Mouse (Mus musculus) bone marrow macrophage, adult 2 months (primary cell): ENCODE results near the gene Il17ra.

Experiments
- CTCF ChIP-seq: IDR thresholded peaks from 2 replicates; pipeline ENCODE4 v1.5.1; 2012; ENCODE audit warnings: low read depth, mild to moderate bottlenecking, low read length, moderate library complexity
- POLR2A ChIP-seq: IDR thresholded peaks from 2 replicates; pipeline ENCODE4 v1.6.1; 2012; ENCODE audit warnings: mild to moderate bottlenecking, low read depth, low read length, borderline replicate concordance

DNA sequence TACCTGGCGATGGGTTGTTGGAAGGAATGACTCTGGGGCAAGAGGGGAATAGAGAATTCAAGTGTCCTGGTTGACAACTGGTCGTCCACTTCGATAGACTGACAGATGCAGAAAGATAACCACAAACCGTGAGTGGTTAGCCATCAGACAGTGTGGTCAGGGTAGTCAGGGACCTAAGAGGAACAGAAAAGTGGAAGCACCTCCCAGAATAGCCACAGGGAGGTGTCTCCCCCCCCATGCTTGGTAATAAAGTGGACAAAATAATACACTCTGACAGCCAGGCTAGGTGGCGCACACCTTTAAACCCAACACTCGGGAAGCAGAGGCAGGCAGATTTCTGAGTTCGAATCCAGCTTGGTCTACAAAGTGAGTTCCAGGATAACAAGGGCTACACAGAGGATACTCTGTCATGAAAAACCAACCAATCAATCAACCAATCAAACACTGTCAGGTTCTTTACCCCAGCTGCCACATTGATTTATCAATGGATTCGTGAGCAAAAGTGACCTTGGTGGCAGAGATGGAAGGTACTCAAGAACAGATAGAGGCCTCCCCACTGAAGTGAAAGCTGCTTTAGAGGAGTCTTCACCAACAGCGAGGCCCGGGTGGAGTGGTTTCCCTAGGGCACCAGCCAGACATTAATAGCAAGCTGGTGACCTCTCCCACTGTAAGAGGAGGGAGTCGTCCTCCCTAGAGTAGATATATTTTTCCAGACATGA is 10.5 kb upstream of the Il17ra start:
- TF ChIP-seq POLR2A, result no peak
- no peak for TF ChIP-seq CTCF
